Mouse (Mus musculus): ENCODE data around the gene Tmem267. TPM values are rescaled to one million over a fixed set of nuclear protein-coding genes. Genes with fewer than 3 reads are reported as not detected.
A peak's percentile ranks its signal among the peaks of the same experiment; 100 is the strongest.

Gene Tmem267
- polyA plus RNA-seq, 2 experiments, result 0.37 to 0.84 TPM

DNA sequence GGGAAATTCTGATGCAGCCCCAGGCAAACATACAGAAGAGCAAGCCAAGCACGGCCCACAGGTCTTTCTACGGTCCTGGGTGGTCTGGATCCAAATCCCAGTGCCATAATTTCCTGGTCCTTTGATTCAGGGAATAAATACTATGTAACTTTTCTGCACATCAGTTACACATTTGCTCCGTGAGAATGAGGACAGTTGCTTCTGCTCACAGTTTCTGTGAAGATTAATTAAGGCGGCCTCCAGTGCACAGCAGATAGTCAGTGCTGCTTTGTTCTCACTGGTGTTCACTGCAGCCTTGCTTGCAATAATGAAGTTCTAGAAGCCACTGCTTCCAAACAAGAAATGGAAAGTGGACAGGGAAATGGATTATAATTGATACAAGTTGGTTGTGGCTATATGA lies 150.0 kb downstream of the Tmem267 start:
- DNase-seq (ENCODE audit: low read depth in 3 of 3, low spot score in 3 of 3) (no peak), ATAC-seq (ENCODE audit: insufficient read depth) (no peak)
- no peaks in the 10 kb centered on the region for H3K9me3 ChIP-seq (ENCODE audit: control insufficient read depth, low read length)
- 59% methylated on average over 4 of the region's 4 CpGs for WGBS (ENCODE audit: insufficient replicate concordance)
- H3K36me3 ChIP-seq (replicated peaks; ENCODE audit: control insufficient read depth, insufficient read depth, low read depth), result no peaks in the 10 kb centered on the region
- H3K27ac ChIP-seq, result no peak overlapping the region
- no peaks in the 10 kb centered on the region; a peak in 1 of 4 replicates for H3K4me1 ChIP-seq (replicated peaks; ENCODE audit: control insufficient read depth in 2 of 2, insufficient read depth in 2 of 2, low read length in 1 of 2)
- TF ChIP-seq CTCF (IDR thresholded peaks at IDR 0.05; ENCODE audit: low read depth) (no peak), EP300 (IDR thresholded peaks at IDR 0.05; ENCODE audit: low read depth) (no peak)
- no peak overlapping the region for H3K9ac ChIP-seq (replicated peaks)
- H3K4me2 ChIP-seq (ENCODE audit: low read depth), result no peak overlapping the region
- no peak overlapping the region for H3K4me3 ChIP-seq (ENCODE audit: insufficient read depth in 1 of 2, low read depth in 2 of 2, low read length in 2 of 2)
- H3K27me3 ChIP-seq (ENCODE audit: control insufficient read depth, insufficient read depth, low read length), result no peaks in the 10 kb centered on the region

DNA sequence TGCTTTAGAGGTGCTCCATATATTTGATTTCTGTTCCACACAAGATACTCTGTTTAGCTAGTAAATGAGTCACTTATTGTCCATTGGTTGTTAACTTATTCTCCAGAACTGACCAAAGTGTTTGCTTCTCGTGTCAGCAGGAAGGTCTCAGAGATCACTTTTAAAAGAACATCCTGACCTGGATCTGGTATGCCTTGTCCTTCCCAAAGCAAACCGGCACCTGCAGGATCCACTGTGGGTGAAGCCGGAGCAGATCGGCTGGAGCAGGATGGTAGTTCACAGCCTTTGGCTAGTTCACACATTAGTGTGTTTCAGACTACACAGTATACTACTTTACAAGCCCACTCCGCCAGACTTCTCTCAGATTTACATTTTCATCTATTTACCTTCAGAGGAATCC lies 150.6 kb downstream of the Tmem267 start:
- no peaks in the 10 kb centered on the region for H3K9me3 ChIP-seq (ENCODE audit: control insufficient read depth, low read length)
- H3K27me3 ChIP-seq (ENCODE audit: control insufficient read depth, insufficient read depth, low read length), result no peaks in the 10 kb centered on the region
- ATAC-seq (ENCODE audit: insufficient read depth) (no peak), DNase-seq (ENCODE audit: low read depth in 3 of 3, low spot score in 3 of 3) (no peak)
- H3K36me3 ChIP-seq (replicated peaks; ENCODE audit: control insufficient read depth, insufficient read depth, low read depth), result no peaks in the 10 kb centered on the region
- no peak overlapping the region for H3K27ac ChIP-seq
- no peaks in the 10 kb centered on the region; a peak in 1 of 4 replicates for H3K4me1 ChIP-seq (replicated peaks; ENCODE audit: control insufficient read depth in 2 of 2, insufficient read depth in 2 of 2, low read length in 1 of 2)
- TF ChIP-seq EP300 (IDR thresholded peaks at IDR 0.05; ENCODE audit: low read depth) (no peak), CTCF (IDR thresholded peaks at IDR 0.05; ENCODE audit: low read depth) (no peak)
- WGBS (ENCODE audit: insufficient replicate concordance), result 81% methylated on average over 5 of the region's 5 CpGs
- no peak overlapping the region for H3K4me2 ChIP-seq (ENCODE audit: low read depth)
- no peak overlapping the region for H3K4me3 ChIP-seq (ENCODE audit: insufficient read depth in 1 of 2, low read depth in 2 of 2, low read length in 2 of 2)
- H3K9ac ChIP-seq (replicated peaks), result no peak overlapping the region

DNA sequence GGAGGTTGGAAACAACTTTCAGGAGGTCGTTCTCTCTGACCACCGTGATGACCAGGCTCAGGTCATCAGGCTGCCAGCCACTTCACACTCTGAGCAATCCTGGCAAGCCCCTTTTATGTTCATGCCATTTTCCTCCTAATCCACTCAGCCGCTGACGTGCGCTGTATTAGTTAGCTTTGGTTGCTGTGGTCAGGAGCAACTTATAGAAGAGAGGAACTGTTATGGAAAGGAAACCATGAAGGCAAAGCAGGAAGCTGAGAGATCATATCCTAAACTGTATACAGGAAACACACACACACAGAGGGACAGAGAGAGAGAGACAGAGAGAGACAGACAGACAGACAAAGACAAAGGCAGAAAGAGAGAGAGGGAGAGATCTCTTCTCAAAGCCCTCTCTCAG lies 151.5 kb downstream of the Tmem267 start:
- no peak for ATAC-seq (ENCODE audit: insufficient read depth)
- H3K9ac ChIP-seq (replicated peaks), result no peak overlapping the region
- WGBS (ENCODE audit: insufficient replicate concordance), result 29% methylated on average over 5 of the region's 5 CpGs

DNA sequence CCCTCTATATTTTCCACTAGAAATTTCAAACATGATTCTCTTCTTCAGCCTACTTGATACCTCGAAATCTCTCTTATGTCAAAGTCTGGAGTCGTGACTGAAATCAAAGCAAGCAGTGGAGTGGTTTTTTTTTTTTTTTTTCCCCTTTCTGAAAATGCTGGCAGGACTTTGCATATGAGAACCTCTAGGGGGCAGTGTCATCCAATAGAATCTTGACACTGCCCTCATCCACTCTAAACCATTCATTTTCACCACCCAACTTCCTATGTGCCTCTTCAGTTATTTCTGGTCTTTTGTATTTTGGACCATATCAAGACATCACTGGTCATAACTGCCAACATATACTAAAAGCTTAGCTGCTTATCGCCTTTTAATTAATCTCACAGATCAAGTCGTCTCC lies 152.7 kb downstream of the Tmem267 start:
- Histone ChIP-seq H3K4me2 (ENCODE audit: low read depth) (no peak overlapping the region), H3K4me3 (ENCODE audit: insufficient read depth in 1 of 2, low read depth in 2 of 2, low read length in 2 of 2) (no peak overlapping the region), H3K4me1 (replicated peaks; ENCODE audit: control insufficient read depth in 2 of 2, insufficient read depth in 2 of 2, low read length in 1 of 2) (no peaks in the 10 kb centered on the region; a peak in 1 of 4 replicates), H3K9me3 (ENCODE audit: control insufficient read depth, low read length) (no peaks in the 10 kb centered on the region), H3K27me3 (ENCODE audit: control insufficient read depth, insufficient read depth, low read length) (no peaks in the 10 kb centered on the region), H3K36me3 (replicated peaks; ENCODE audit: control insufficient read depth, insufficient read depth, low read depth) (no peaks in the 10 kb centered on the region), H3K27ac (no peak overlapping the region), H3K9ac (replicated peaks) (no peak overlapping the region)
- TF ChIP-seq EP300 (IDR thresholded peaks at IDR 0.05; ENCODE audit: low read depth), result no peak
- peak; percentile 51; the same call in 1 of the 2 replicates for TF ChIP-seq CTCF (IDR thresholded peaks at IDR 0.05; ENCODE audit: low read depth)
- DNase-seq (ENCODE audit: low read depth in 3 of 3, low spot score in 3 of 3) (peak in 2 of 3 experiments; percentile 4 to 10), ATAC-seq (ENCODE audit: insufficient read depth) (no peak)
- WGBS (ENCODE audit: insufficient replicate concordance), result 29% methylated on average over 4 of the region's 4 CpGs

More for the DNA sequence above, 151.5 kb downstream of the Tmem267 start:
- DNase-seq (ENCODE audit: low read depth in 3 of 3, low spot score in 3 of 3), result no peak
- no peaks in the 10 kb centered on the region; a peak in 1 of 4 replicates for H3K4me1 ChIP-seq (replicated peaks; ENCODE audit: control insufficient read depth in 2 of 2, insufficient read depth in 2 of 2, low read length in 1 of 2)
- H3K9me3 ChIP-seq (ENCODE audit: control insufficient read depth, low read length), result no peaks in the 10 kb centered on the region
- no peaks in the 10 kb centered on the region for H3K27me3 ChIP-seq (ENCODE audit: control insufficient read depth, insufficient read depth, low read length)
- no peak overlapping the region for H3K27ac ChIP-seq
- TF ChIP-seq EP300 (IDR thresholded peaks at IDR 0.05; ENCODE audit: low read depth), result no peak
- no peak for TF ChIP-seq CTCF (IDR thresholded peaks at IDR 0.05; ENCODE audit: low read depth)
- H3K4me3 ChIP-seq (ENCODE audit: insufficient read depth in 1 of 2, low read depth in 2 of 2, low read length in 2 of 2), result no peak overlapping the region
- no peaks in the 10 kb centered on the region for H3K36me3 ChIP-seq (replicated peaks; ENCODE audit: control insufficient read depth, insufficient read depth, low read depth)
- no peak overlapping the region for H3K4me2 ChIP-seq (ENCODE audit: low read depth)

DNA sequence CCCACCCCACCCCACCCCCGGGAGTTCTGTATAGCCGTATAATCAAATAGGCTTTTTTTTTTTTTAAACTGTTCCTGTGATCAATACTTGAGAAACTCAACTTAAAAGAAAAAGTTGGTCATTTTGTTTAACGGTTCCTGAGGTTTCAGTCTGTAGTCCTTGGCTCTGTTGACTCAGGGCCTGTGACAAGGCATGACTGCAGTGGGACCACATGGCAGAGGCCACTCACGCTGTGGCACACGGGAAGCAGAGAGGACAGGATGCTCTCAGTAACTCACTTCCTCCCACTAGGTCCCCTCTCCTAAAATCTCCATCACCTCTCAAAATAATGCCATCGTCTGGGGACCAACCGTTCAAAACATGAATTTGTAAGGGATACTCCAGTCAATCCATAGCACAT lies 153.3 kb downstream of the Tmem267 start:
- TF ChIP-seq EP300 (IDR thresholded peaks at IDR 0.05; ENCODE audit: low read depth) (no peak), CTCF (IDR thresholded peaks at IDR 0.05; ENCODE audit: low read depth) (no peak)
- Histone ChIP-seq H3K9ac (replicated peaks) (no peak overlapping the region), H3K36me3 (replicated peaks; ENCODE audit: control insufficient read depth, insufficient read depth, low read depth) (no peaks in the 10 kb centered on the region), H3K27me3 (ENCODE audit: control insufficient read depth, insufficient read depth, low read length) (no peaks in the 10 kb centered on the region), H3K9me3 (ENCODE audit: control insufficient read depth, low read length) (no peaks in the 10 kb centered on the region), H3K4me2 (ENCODE audit: low read depth) (no peak overlapping the region), H3K4me1 (replicated peaks; ENCODE audit: control insufficient read depth in 2 of 2, insufficient read depth in 2 of 2, low read length in 1 of 2) (no peaks in the 10 kb centered on the region; a peak in 1 of 4 replicates), H3K4me3 (ENCODE audit: insufficient read depth in 1 of 2, low read depth in 2 of 2, low read length in 2 of 2) (no peak overlapping the region), H3K27ac (no peak overlapping the region)
- DNase-seq (ENCODE audit: low read depth in 3 of 3, low spot score in 3 of 3) (no peak), ATAC-seq (ENCODE audit: insufficient read depth) (no peak)
- WGBS (ENCODE audit: insufficient replicate concordance), result 46% methylated on average over 7 of the region's 7 CpGs
